ENCODE assay signal across 13 mouse cellular contexts in the genomic region with DNA sequence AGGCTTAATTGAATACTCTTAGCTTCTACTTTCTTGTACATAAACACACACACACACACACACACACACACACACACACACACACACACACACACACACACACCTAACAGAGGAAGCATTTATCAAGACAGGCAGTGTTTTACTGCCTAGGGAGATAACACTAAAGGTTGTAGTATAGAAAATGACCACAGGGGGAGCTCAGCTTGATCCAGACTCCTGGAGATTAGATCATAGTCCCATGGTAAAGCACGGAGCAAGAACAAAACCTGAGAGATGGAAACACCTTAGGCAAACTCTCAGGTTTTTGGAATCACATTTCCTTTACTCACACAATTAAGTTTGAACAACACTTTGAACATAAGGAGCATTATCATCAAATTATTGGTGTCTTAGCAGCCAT.
DNase-seq lines count a peak whose midpoint lies in the region; ATAC-seq and TF ChIP-seq lines count a peak whose summit lies in the region.
"Had no signal": no experiment of that assay in that cellular context is flagged by ENCODE, and none has a peak within 500 bp of the region (broad histone marks: within the 10 kb centered on the region; RNA-seq: fewer than 3 reads in every experiment).

No protein-coding gene starts in this region.

- no peaks in the 10 kb centered on the region for H3K9me3 ChIP-seq in forebrain, postnatal 0 days (ENCODE audit: low read length)
- no peaks in the 10 kb centered on the region for H3K9me3 ChIP-seq in forebrain, embryonic 16.5 days (ENCODE audit: control insufficient read depth, low read length)
- no peaks in the 10 kb centered on the region for H3K9me3 ChIP-seq in lung, postnatal 0 days (ENCODE audit: low read length)
- H3K9me3 ChIP-seq: heart, embryonic 12.5 days; liver, embryonic 13.5 days had no signal

- H3K36me3 ChIP-seq in forebrain, postnatal 0 days (ENCODE audit: insufficient read depth) = no peaks in the 10 kb centered on the region
- no peaks in the 10 kb centered on the region for H3K36me3 ChIP-seq in forebrain, embryonic 16.5 days (ENCODE audit: control insufficient read depth, insufficient read depth)
- H3K36me3 ChIP-seq in lung, postnatal 0 days (ENCODE audit: insufficient read depth, low read length) = no peaks in the 10 kb centered on the region
- H3K36me3 ChIP-seq: heart, embryonic 12.5 days; liver, embryonic 13.5 days had no signal

- DNase-seq in forebrain, postnatal 0 days = no peak
- DNase-seq in lung, postnatal 0 days (ENCODE audit: low spot score) = peak; percentile 16
- DNase-seq in lung, adult 18-20 months = no peak
- peak; percentile 74 for DNase-seq in ZHBTc4 (ENCODE audit: low read depth, low spot score)
- DNase-seq in retina, postnatal 1 day = peak; percentile 56
- DNase-seq in testis, postnatal 14 days (ENCODE audit: low spot score) = no peak
- DNase-seq in left cerebral cortex, postnatal 25 days (ENCODE audit: low spot score in 2 of 2) = no peak
- DNase-seq: cerebellum, adult 9-11 months; kidney, postnatal 4 days; liver, embryonic 13.5 days had no signal

- H3K4me1 ChIP-seq in forebrain, postnatal 0 days (ENCODE audit: insufficient read depth) = no peaks in the 10 kb centered on the region
- H3K4me1 ChIP-seq in forebrain, embryonic 16.5 days (replicated peaks; ENCODE audit: control insufficient read depth, insufficient read depth, low read length) = peaks cover 2% of the 10 kb centered on the region; the same call in 1 of the 2 replicates
- no peaks in the 10 kb centered on the region for H3K4me1 ChIP-seq in lung, postnatal 0 days (ENCODE audit: insufficient read depth, low read depth, low read length)
- H3K4me1 ChIP-seq: heart, embryonic 12.5 days; liver, embryonic 13.5 days had no signal

- TF ChIP-seq CTCF in forebrain, postnatal 0 days (IDR thresholded peaks at IDR 0.05; ENCODE audit: low read depth) = peak; percentile 38
- TF ChIP-seq CTCF in lung, postnatal 0 days (IDR thresholded peaks at IDR 0.05) = peak; percentile 47

- H3K4me2 ChIP-seq in forebrain, postnatal 0 days (ENCODE audit: low read depth) = no peak overlapping the region
- H3K4me2 ChIP-seq in forebrain, embryonic 16.5 days (ENCODE audit: low read length) = no peak overlapping the region
- H3K4me2 ChIP-seq in lung, postnatal 0 days (replicated peaks; ENCODE audit: low read depth, low read length) = no peak overlapping the region
- H3K4me2 ChIP-seq: heart, embryonic 12.5 days; hindbrain, embryonic 14.5 days; liver, embryonic 13.5 days had no signal

- H3K27me3 ChIP-seq in forebrain, postnatal 0 days (ENCODE audit: insufficient read depth, low read length) = no peaks in the 10 kb centered on the region
- 0 out of 2 replicates have a peak, but pooled peaks cover 2% of the 10 kb centered on the region for H3K27me3 ChIP-seq in forebrain, embryonic 16.5 days (replicated peaks; ENCODE audit: control insufficient read depth, insufficient read depth, low read length)
- H3K27me3 ChIP-seq in lung, postnatal 0 days (replicated peaks; ENCODE audit: insufficient read depth, low read length) = no peaks in the 10 kb centered on the region
- H3K27me3 ChIP-seq: heart, embryonic 12.5 days; liver, embryonic 13.5 days had no signal

- intact Hi-C loops in left cerebral cortex, postnatal 25 days (cut with DNase I) = no loop called here

- no peak overlapping the region for H3K27ac ChIP-seq in forebrain, postnatal 0 days (ENCODE audit: low read depth, low read length)
- no peak overlapping the region for H3K27ac ChIP-seq in forebrain, embryonic 16.5 days (ENCODE audit: low read length)
- no peak overlapping the region for H3K27ac ChIP-seq in lung, postnatal 0 days (ENCODE audit: low read length)
- H3K27ac ChIP-seq: hindbrain, embryonic 14.5 days; liver, embryonic 13.5 days had no signal

- WGBS in forebrain, postnatal 0 days = 53% methylated on average over 1 of the region's 1 CpGs
- WGBS in forebrain, embryonic 16.5 days = 35% methylated on average over 1 of the region's 1 CpGs
- WGBS in lung, postnatal 0 days = 48% methylated on average over 1 of the region's 1 CpGs

- H3K9ac ChIP-seq in forebrain, postnatal 0 days = no peak overlapping the region
- H3K9ac ChIP-seq in forebrain, embryonic 16.5 days (replicated peaks; ENCODE audit: low read depth, low read length) = no peak overlapping the region
- no peak overlapping the region for H3K9ac ChIP-seq in lung, postnatal 0 days (replicated peaks; ENCODE audit: low read depth)
- H3K9ac ChIP-seq: heart, embryonic 12.5 days; hindbrain, embryonic 14.5 days; liver, embryonic 13.5 days had no signal

- no peak overlapping the region for H3K4me3 ChIP-seq in forebrain, postnatal 0 days (ENCODE audit: low read depth, low read length)
- no peak overlapping the region for H3K4me3 ChIP-seq in forebrain, embryonic 16.5 days (replicated peaks; ENCODE audit: low read length)
- H3K4me3 ChIP-seq in lung, postnatal 0 days (ENCODE audit: low read depth, low read length) = no peak overlapping the region
- H3K4me3 ChIP-seq: heart, embryonic 12.5 days; liver, embryonic 13.5 days had no signal

- TF ChIP-seq EP300 in lung, postnatal 0 days (IDR thresholded peaks at IDR 0.05) = no peak

- no peak for ATAC-seq in forebrain, postnatal 0 days
- ATAC-seq in forebrain, embryonic 16.5 days = no peak
- ATAC-seq in lung, postnatal 0 days = no peak

Comparison
In these comparisons a context has a peak if more than half of its experiments do, and no peak if none do; other contexts are left out.
1. DNase-seq: peak in lung, postnatal 0 days (single experiment), ZHBTc4 (single experiment) and retina, postnatal 1 day (single experiment); none in forebrain, postnatal 0 days (single experiment), lung, adult 18-20 months (0 of 2), testis, postnatal 14 days (single experiment) and left cerebral cortex, postnatal 25 days (0 of 2).